Mouse (Mus musculus) adipose tissue, adult 10 weeks (tissue): ENCODE results near the gene Rhbdf2. TPM values are rescaled to one million over a fixed set of nuclear protein-coding genes. Genes with fewer than 3 reads are reported as not detected.

Experiments used
- polyA plus RNA-seq: library from polyadenylated mRNA; stranded (reverse); fragments of 350-450 nt; fragmentation: Illumina TruSeq; extraction: RNeasy Lipid Tissue Mini Kit (QIAGEN cat#74804); gene quantifications from one replicate; pipeline ENCODE4 v1.2.3, GENCODE M21; 2014; ENCODE audit warnings: low read depth, low replicate concordance

Rhbdf2 gene
- polyA plus RNA-seq, result 14.5 TPM

DNA sequence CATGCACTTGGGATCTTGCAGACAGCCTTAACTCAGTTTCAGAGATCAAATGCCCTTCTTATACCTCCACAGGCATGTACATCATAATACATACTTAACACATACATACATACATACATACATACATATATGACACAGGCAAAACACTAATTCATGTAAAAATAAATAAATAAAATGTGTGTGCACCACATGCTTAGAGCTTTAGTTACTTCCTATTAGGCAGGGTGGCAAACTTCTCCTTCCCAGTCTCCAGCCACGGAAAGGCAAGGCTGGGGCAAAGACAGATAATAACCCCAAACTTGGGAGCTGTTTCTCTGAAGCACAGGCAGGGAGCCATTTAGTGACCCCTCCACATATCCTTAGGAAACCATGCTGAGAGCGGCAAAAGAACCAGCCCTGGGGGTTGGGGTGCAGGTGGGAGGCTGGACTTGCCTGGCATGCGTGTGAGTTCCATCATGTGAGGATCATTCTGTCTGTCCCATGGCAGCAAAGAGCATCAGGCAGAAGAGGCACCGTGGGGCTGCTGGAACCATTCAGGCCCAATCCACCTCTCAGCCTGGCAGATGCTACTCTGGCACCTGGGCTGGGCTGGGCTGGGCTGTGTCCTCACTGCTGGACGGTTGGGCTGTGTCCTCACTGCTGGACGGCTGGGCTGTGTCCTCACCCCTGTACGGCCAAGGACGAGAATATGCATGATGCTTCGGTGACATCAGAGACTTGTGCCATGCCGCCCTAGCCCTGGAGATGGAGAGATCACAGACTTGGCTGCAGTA is at the start of gene Rhbdf2:
Gene Rhbdf2, minus strand, starts transcription at position 721 of the 773 bp plus-strand sequence.

DNA sequence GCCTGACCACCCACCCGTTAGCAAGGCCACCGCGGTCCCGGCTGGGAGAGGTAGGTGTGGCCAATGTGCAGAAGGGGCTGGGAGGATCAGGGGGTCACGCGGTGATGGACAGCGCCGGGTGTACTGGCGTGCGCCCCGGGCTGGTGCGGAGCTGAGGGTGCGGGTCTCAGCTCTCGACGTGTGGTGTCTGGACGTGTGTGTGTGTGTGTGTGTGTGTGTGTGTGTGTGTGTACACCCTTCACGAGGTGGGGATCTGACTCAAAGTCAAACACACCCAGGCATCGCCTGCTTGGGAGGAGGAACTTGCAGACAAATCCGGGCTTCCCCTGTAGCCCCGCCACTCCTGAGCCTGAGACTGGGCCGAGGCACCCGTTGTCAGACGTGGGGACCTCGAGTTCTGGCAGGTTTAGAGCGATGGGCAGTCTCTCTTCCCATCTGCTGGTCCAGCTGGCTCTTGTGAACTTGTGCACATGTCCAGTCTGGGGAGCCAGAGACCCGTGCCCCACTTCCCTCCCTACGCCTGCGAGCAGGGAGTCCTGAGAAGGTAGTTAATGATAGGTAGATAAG is 27.5 kb upstream of the Rhbdf2 start, which contains the start of gene Cygb:
Gene Cygb, minus strand, starts transcription at position 59 of the 567 bp plus-strand sequence.

DNA sequence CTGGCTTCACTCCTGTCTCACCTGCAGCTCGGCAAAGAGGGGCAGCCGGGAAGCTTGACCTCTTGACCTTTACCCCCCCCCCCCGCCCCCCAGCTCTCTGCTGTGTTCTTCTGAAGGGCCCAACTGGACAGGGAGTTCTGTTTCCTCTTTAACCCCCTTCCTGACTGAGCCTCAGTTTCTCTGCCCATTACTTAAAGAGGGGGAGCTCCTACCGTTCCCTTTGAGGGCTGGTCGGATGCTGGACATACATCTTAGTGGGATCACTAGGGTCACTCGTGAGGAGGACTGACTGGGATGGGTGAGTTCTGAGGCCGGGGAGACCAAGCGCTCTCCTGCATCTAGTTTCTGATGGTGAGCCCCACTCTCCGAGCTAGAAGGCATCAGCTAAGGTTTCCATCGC is 26.4 kb upstream of the Rhbdf2 start, which contains the start of gene Prcd:
Gene Prcd, plus strand, starts transcription at position 301 of the 400 bp plus-strand sequence.

DNA sequence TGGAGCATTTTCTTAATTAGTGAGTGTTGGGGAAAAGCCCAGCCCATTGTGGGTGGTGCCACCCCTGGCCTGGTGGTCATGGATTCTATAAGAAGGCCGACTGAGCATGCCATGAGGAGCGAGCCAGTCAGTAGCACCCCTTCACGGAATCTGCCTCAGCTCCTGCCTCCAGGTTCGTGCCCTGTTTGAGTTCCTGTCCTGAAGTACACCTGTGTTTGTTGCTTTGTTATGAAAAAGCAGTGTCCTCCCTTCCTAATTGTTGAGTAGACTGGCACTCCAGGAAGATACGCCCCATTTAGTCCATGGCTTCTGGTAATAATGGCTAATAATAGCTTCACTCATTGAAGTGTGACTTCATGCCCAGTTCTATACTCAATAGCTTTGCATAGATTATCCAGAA is 40.5 kb downstream of the Rhbdf2 start, which contains the start of gene Aanat:
Gene Aanat, plus strand, starts transcription at position 123 of the 400 bp plus-strand sequence.

DNA sequence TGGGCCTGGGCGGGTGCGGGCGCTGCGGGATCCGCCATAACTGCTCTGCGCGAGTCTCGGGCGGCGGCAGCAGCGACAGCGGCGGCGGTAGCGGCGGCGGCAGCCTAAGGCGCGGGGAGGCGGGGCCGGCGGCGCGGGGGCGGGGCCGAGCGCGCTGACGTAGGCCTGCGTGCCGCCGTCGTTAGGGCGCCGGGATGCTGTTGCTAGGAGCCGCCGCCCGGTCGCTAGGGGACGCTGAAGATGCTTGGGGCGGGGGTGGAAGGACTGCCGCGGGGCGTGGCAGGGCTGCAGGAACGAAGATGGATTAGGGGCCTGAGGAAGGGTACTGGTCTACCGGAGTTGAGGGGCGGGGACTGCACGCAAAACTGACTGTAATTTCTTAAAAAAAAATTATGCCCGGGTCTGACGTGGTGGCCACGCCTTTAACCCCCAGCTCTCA is 45.4 kb downstream of the Rhbdf2 start, which contains the start of gene Ube2o:
Gene Ube2o, minus strand, starts transcription at position 72 of the 439 bp plus-strand sequence.

Other genes starting within 250 kb of the Rhbdf2 start
- gene Rnf157, start 214.0 kb downstream of the Rhbdf2 start, polyA plus RNA-seq, result 13.9 TPM
- 69.7 TPM for gene Ubald2, start 192.9 kb downstream of the Rhbdf2 start, polyA plus RNA-seq
- gene Qrich2, start 160.8 kb downstream of the Rhbdf2 start, polyA plus RNA-seq, result 7.1 TPM
- 63.6 TPM for gene Prpsap1, start 132.8 kb downstream of the Rhbdf2 start, polyA plus RNA-seq
- gene Sphk1, start 96.1 kb downstream of the Rhbdf2 start, polyA plus RNA-seq, result 15.7 TPM
- 17.5 TPM for gene Ube2o, start 45.6 kb downstream of the Rhbdf2 start, polyA plus RNA-seq
- gene Aanat, start 40.6 kb downstream of the Rhbdf2 start, polyA plus RNA-seq, result not detected
- gene Prcd, start 26.5 kb upstream of the Rhbdf2 start, polyA plus RNA-seq, result 3.3 TPM
- gene Cygb, start 27.3 kb upstream of the Rhbdf2 start, polyA plus RNA-seq, result 43.7 TPM
- not detected for gene St6galnac1, start 148.5 kb upstream of the Rhbdf2 start, polyA plus RNA-seq
- gene Mxra7, start 201.0 kb upstream of the Rhbdf2 start, polyA plus RNA-seq, result 15.9 TPM
- gene Mettl23, start 216.3 kb upstream of the Rhbdf2 start, polyA plus RNA-seq, result 27.8 TPM
- gene Jmjd6, start 216.4 kb upstream of the Rhbdf2 start, polyA plus RNA-seq, result 29.4 TPM
- gene Mfsd11, start 225.4 kb upstream of the Rhbdf2 start, polyA plus RNA-seq, result 41.4 TPM
- gene Srsf2, start 226.1 kb upstream of the Rhbdf2 start, polyA plus RNA-seq, result 261 TPM